Mouse (Mus musculus) heart, postnatal 0 days (tissue): ENCODE measurements around the gene Cyp1a2.

ENCODE experiments used
- CTCF ChIP-seq: IDR thresholded peaks from 2 replicates; pipeline ENCODE4 v1.5.1; 2016; ENCODE audit warnings: antibody characterized with exemption, control low read depth, low read depth
- EP300 ChIP-seq: IDR thresholded peaks from 2 replicates; pipeline ENCODE4 v1.6.1; 2016; ENCODE audit warnings: antibody characterized with exemption, low read depth

GRCm38 (mm10) chr9:57669566-57669965 is 13.9 kb downstream of the Cyp1a2 start:
- no peak for TF ChIP-seq CTCF
- no peak for TF ChIP-seq EP300
